Mouse (Mus musculus) CD4-positive helper T cell, adult 2 months (primary cell): Measurements from ENCODE around the gene 1700013F07Rik.
"Not testable (repeated sequence)": the region's sequence is repeated elsewhere in the genome, so short reads cannot be mapped to it uniquely, and the experiment has no call there.

ENCODE experiments used
- DNase-seq: peaks from one replicate; pipeline ENCODE4 v3.0.0-alpha.2; 2012; ENCODE audit warnings: low read depth, missing footprints, low spot score

The 1700013F07Rik gene

DNA sequence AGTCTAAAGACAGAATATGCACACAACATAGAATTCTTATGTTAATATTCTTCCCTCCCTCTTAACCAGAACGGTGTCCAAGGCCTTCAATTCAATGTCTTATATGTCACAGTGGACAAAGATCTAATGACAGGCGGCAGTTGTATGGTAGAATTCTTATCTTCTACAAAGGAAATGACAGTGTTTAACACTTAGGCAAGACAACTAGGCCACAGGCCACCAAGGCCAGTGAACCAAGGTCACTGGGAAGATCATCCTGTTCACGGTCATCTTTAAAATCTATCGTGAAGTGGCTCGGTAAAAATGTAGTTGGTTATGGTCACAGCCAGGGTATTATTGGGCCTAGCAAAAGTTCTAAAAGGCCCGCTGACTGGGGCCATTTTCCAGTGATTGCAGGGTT lies at the start of gene 1700013F07Rik:
1700013F07Rik (plus strand) TSS at position 200 of the 400 bp plus-strand sequence.
- DNase-seq = no peak

DNA sequence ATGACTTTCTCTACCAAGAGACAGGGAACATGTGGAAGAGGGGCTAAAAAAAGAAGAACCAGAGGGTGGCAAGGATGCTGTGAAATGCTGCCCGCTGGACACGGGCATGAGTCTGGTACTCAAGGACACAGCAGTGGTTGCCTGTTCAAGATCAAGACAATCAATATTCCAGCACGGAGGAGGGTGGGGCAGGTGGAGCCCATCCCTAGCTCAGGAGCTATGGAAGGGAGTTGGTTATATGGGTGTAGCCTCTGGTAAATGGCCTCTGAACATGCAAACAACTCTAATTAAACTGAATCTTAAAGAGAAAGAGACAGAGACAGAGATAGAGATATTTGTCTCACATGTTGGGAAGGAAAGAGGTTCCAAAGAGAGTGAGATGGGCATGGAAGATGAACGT lies 49.2 kb upstream of the 1700013F07Rik start:
- no peak for DNase-seq

DNA sequence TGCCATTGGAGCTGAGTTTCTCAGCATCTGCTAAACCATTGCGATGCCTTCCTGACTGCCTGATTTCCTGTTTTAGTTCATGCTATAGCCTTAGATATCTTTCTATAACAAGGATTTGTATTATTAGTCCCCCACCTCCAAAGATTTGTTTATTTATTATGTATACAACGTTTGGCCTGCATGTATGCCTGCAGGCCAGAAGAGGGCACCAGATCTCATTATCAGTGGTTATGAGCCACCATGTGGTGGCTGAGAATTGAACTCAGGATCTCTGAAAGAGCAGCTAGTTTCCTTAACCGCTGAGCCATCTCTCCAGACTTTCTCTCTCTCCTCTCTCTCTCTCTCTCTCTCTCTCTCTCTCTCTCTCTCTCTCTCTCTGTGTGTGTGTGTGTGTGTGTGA lies 44.0 kb upstream of the 1700013F07Rik start:
- peak; percentile 32 for DNase-seq

DNA sequence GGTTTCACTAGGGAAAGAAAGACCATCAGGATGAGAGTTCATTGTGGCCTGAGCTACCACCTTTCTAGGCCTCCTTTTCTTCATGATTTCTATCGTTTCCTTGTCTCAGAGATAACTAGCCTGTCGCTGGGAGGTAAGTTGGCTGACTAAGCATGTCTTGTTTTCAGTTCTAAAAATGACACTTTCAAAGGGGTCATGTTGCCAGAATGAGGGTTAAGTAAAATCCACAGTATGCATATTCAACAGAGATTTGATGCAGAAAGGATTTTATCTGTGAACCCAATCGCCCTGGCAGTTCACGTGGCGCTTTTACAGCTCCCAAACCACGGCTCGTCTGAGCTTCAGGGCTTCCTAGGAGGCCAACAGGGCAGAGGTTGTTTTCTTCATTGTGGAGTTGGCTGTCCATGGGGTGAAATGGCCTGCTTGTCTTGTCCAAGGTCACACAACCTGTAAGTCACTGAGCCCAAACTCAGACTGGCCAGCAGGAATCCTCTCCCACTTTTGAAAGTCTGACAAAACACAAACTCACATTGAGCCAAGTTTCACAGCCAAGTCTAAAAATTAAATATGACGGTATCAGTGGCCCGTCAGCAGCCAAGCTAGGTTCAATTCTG lies 39.0 kb upstream of the 1700013F07Rik start:
- no peak for DNase-seq

DNA sequence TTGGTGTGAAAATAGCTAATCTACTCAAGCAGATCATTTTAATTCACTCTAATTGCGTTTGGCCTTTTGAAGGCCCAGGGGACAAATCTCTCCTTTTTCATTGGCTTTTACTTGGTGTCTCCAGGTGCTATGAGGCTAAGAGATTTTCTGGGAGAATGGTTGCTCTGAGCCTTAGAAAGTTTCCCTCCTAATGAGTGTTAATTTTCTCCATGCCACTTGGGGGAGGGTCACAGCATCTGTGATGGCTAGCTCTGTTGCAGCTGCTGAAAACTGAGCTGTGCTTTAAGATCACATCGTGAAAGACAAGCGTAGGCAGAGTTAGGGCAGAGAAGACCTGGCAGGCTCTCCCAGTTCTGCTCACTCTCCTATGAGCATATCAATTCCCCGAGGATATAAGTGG lies 38.5 kb upstream of the 1700013F07Rik start:
- no peak for DNase-seq

DNA sequence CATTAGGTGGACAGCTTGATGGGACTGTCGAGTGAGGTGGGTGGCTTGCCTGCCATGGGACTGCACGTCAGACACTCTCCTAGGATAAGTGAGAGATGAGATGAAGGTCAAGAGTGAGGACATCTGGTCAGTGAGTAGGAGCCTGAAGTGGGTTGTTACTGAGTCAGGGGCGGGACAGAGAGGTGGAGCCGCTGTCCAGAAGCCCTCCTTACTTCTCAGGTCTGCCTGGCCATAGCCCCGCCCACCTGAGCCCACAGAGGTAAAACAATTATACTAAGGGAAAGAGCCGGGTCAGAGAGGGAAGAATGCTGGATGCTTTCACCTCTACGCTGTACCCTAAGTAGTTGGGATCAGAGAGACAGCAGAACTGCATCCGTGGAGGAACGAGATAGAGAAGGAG lies 36.3 kb upstream of the 1700013F07Rik start:
- DNase-seq = no peak

DNA sequence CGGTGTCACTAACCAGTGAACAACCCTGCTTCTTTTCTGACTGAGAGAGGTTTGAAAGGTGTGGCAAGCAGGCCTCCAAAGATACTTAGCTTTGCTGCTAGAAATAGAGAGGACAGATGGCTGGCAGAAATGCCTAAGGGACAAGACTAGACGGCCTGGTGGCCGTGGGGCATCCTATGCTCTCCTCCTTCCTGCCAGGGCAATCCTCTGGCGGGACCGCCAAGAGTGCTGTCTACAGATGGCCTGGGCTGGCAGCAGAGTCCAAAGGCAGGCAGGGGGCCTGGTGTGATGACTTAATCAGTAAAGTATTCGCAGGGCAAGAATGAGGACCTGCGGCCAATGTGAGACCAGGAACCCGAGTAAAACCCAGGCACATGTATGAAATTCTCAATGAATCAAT lies 34.1 kb upstream of the 1700013F07Rik start:
- no peak for DNase-seq

DNA sequence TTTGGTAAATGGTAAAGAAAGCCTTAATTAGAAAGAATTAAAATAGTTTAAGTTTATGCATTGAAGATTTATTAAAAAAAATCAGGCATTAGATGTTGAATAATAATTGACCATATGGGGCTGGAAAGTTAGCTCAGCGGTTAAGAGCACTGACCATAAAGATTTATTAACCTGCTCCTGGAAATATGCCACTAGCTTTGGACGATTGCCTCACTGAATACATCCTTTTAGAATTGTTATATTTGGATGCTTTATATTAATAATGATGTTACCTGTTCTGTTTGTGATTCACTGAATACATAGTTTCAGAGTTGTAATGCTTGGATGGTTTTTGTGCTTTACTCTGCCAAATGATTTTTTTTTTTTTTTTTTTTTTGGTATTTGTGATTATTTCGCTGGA lies 32.5 kb upstream of the 1700013F07Rik start:
- DNase-seq = not testable (repeated sequence)

DNA sequence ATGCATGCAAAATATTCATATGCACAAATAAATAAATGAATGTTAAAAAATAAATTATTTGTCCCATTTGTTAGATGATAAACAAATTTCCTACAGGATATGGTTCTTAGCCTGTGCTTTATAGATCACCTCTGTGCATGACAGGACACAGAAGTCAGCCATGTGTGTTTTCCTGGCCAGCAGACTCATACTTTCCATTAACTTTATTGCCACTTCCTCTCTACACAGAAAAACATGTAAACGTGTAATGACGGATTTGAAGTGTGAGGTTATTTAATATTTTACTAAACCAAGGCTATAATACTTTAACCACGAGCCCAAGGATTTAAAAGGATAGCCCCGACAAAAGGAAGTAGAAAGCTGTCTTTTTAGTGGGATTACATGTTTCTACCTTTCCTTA lies 30.0 kb upstream of the 1700013F07Rik start:
- peak; percentile 18 for DNase-seq

DNA sequence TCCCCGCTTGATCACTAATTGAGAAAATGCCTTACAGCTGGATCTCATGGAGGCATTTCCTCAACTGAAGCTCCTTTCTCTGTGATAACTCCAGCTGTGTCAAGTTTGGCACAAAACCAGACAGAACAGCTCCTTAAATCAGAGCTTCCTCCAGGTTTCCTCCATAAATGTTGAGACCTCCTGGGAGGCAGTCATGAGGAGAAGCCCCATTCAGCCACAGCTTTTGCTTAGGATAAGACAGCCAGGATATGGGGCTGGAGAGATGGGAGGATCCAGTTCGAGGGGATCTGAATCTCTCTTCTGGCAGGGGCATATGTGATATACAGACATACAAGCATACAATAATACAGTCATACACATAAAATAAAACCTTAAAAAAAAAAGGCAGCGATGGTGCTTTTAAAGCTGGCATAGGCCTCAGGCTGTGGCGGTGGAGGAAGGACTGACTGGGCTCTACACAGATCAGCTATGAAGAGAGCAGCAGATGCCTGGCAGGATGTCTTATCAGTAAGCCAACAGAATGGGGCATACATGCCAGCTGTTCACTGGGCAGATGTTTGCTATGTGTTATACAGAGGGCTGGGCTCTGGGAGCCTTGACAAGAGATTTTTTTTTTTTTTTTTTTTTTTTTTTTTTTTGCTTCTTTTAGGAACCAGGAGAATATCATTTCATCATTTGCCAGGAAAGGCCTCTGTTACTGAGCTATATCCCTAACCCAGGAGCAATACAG lies 25.0 kb upstream of the 1700013F07Rik start:
- no peak for DNase-seq

DNA sequence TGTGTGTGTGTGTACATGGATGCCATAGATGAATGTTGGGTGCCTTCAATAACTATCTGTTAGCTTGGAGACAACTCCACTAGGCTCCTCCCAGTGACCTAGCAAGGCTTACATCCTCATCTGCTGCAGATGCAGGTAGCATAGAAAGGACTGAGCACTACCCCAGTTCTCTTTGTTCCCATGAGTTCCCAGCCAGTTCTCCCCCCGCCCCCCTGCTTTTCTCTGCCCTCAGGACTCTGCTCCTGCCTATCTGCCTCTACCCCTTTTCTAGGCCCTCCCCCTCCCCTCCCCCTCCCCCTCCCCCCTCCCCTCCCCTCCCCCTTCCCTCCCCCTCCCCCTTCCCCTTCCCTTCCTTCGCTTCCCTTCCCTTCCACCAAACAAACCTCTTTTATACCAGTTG lies 23.8 kb upstream of the 1700013F07Rik start:
- DNase-seq = no peak

DNA sequence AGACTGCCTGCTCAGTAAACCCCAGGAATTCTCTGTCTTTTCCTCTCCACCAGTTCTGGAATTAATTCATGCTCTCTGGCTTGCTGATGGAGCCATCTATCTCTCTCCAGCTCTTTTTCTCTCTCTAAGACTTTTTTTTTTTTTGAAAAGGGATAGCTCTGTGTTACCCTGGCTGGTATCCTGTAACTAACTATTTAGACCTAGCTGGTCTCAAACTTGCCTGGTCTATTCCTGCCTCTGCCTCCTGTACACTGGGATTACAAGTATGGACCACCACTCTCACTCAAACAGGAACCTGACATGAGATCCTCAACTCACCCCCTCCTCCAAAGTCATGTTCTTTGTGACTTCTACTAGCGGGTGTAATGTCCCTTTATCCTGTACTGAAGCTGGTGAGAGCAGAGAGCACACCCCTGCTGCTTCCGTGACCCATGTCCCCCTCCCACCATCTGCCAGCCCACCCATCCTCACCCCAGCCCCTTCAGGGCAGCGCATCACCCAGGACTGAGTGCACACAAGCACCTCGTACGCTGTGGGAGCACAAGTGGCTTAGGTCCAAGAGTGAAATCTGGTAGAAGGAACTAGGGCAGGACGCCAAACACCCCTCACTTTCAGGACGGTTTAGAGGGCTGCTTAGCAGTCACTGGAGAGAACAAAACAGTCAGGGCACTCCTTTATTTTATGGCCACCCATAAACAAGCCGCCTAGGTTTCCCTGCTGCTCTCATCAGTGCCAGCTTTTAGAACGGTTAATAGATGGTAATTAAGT lies 23.1 kb upstream of the 1700013F07Rik start:
- no peak for DNase-seq

DNA sequence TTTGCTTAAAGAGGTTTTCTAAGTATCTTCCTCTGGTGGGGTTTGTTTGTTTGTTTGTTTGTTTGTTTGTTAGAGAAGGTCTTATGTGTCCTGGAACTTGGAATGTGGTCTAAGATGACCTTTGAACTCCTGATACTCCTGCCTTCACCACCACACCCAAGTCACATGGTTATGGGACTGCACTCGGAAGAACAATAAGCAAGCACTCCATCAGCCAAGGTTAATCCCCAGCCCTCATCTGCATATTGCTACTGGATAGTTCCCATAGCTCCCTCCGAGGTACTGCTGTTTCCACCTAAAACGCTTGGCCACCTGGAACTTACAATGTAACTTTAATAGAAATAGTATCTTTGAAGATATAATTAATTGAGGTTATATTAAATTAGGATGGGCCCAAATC lies 20.5 kb upstream of the 1700013F07Rik start:
- no peak for DNase-seq

DNA sequence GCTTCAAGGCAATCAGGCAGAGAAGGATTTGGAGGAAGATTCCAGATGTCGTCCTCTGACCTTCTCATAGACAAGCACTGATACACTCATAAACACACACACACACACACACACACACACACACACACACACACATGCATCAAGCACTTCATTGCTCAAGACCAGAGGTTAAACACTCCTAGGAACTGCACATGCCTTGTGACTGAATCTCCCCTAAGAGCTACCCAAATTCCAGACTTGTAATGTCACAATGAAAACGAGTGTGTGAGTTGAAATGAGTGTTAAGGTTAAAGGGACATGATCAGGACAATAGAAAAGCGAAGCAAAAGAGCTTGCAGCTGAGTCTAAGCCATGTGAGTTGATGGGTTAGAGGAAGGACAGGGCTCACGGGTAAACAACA lies 15.7 kb upstream of the 1700013F07Rik start:
- no peak for DNase-seq

DNA sequence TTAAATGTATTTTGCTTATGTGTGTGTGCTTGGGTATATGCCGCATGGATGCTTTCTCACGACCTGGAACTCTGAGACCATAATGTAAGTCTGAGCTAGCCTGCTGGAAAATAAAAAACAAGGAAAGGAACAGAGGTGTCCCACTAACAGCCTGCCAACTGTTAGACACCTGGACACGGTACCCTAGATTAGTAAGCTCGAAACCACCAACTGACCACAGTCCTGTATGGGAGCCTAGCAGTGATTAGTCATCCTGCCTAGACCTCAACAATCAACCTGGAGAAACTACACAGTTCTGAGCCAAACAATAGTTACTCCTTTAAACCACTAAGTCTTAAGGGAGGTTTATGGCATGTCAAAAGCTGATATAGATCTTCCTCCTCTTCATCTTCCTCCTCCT lies 10.5 kb upstream of the 1700013F07Rik start:
- no peak for DNase-seq

DNA sequence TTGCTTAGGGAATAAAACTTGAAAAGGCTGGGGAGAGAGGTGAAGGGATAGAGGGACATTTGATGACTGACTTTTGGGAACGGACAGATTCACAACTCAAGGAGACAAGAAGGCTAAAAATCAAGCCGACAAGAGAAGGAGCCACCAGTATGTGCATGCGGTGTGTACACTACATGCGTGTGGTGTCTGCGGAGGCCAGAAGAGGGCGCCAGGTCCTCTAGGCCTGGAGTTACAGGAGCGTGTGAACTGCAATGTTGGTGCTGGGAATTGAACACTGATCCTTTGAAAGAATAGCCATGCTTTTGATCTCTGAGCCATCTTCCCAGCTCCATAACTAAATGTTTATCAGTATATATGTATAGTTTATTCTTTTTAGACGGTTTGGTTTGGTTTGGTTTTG lies 5.5 kb upstream of the 1700013F07Rik start:
- no peak for DNase-seq

DNA sequence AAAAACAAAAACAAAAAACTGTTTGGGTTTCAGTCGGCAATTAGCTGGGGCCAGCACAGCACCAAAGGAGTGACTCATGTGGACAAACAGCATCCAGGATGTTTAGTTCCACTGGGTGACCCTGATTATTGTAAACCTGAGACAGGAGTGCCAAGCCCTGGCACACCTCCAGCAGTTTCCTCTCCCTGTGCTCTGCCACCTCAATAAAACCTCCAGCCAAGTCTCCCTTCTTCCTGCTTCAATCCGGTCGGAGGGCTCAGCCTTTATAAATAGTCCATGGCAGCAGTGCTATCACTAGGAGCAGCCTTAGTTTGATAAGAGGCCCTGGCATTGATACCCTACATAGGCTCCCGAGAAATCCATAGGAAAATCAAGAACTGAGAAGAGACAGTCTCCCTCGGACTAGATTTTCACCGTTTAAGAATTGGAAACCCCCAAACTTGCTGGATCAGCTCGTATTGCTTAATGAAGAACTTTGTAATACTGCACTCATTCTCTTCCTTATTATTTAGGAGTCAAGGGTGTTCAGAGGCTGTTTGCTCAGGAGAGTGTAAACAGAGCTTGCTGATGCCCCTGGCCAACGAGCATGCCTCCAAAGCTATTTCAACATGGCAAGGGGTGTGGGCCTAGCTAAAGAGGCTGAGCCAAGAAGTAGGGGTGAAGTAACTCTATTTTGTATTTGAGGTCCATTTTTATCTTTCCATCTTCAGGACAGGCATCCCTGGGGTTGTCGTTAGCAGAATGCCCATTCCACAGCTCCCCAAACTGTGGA lies 650 bp upstream of the 1700013F07Rik start:
- no peak for DNase-seq

DNA sequence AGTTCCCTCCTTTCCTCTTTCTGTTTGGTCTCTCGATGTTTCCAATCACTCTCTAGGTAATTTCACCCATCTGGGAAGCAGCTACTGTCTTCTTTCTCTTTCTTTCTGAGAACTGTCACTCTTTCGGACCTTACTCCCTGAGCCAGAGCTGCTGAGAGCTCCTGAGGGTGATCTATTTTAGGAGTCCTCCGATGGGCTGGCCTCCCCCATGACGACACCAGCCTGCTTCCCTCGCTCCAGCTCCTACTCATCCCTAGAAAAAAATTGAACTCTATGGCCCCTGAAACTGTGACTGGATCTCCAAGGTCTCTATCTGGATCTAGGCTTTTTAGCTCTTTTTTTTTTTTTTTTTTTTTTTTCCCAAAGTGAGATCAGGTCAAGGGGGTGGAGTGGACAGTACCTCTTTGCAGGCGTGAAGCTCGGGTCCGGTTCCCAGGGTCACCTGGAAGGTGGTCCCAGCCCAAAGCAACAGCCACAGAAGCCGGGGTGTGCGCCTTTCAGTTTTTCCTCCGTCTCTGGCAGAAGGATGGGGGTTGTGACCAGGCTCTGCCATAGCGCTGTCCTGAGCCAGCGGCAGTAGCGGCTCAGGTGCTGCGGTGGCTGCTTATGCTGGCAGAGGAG lies 2.1 kb downstream of the 1700013F07Rik start:
- no peak for DNase-seq

DNA sequence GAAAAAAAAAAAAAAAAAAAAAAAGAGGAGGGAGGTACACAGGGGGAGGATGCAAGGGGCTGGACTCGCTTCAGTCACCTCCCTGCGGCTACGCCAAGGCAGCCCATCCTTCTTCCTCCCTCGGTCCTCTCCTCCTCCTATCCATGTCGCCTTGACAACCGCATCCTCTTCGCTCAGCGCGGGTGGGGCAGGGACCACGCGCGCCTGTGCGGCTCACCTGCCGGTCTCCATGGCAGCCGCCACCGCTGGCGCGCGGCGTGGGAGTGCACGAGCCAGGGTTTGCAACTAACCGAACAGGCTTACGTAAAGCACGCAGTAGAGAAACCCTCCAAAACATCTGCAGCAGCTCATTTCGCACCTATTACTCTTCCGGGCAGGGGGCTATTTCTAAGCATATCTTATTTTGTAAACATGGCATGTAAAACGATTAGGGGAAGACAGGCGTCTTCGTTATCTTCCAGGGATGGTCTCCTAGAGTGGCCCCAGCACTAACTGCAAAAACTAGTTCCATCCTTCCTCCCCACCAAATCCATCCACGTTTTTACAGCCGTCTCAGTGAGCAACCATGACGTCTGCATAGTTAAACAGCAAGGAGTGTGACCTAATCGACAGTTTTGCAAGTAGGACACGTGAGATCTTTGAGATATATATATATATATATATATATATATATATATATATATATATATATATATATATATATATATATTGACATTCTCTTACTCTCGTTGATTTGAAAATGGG lies 2.7 kb downstream of the 1700013F07Rik start, which contains the start of gene 5330417C22Rik:
5330417C22Rik (minus strand) TSS at position 20 of the 744 bp plus-strand sequence.
- DNase-seq = peak; percentile 93

DNA sequence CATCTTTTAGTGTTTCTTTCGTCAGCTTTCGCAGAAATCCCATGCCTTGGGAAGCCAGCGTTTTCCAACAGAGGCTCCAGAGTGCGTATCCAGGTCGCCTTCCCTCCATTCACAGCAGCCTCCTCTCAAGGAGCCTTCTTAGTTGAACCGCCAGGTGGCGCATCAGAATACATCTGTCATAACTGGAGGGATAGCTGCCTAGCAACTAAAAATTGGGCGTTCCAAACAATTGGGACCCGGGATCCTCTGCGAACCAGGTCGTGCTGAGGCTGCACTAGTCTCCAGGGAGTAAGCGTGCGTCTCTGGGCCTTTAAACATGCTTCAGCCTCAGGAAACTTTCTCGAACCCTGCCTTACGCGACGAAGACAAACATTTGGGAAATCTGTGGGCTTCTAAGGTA lies 3.4 kb downstream of the 1700013F07Rik start:
- DNase-seq = peak; percentile 83

DNA sequence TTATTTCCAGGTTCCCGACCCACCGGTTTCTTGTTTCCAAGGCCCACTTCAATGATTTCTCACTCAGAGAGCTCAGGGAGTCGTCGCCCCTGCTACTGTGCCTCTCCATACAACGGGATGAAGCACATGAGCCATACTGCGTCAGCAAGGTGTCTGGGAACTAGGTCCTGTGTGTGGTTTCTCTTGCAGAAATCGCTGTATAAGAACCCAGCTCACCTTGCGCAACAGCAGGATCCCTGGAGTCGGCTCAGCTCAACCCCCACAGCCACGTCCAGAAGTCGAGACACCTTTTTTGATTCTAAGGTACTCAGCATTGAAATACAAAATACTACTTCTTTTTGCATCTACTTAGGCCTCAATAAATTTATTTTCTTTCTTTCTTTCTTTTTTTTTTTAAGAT lies 8.3 kb downstream of the 1700013F07Rik start:
- no peak for DNase-seq
